Mouse (Mus musculus) gastrocnemius, adult 2 months (tissue): Measurements from ENCODE around the gene Acnat2. TPM values are rescaled to one million over a fixed set of nuclear protein-coding genes. Genes with fewer than 3 reads are reported as not detected.

Experiments used
- total RNA-seq, 2 experiments: library from RNA; stranded (reverse); gene quantifications; 2 replicates each; pipeline ENCODE4 v1.2.3; 2021

Acnat2 gene
- total RNA-seq, 2 experiments from 2014 or later: not detected

Other genes starting within 250 kb of the Acnat2 start
- not detected for gene Acnat1, start 65.8 kb upstream of the Acnat2 start, total RNA-seq
- gene Baat, start 98.4 kb upstream of the Acnat2 start, total RNA-seq: under 1 TPM in 1 of 2 experiments, not detected in 1; 0.39 TPM
- 10 to 100 TPM; 33.0 to 36.6 TPM for gene Mrpl50, start 112.9 kb upstream of the Acnat2 start, total RNA-seq
- gene Zfp189, start 113.0 kb upstream of the Acnat2 start, total RNA-seq: 1 to 10 TPM; 4.2 to 4.4 TPM
- not detected for gene Aldob, start 141.4 kb upstream of the Acnat2 start, total RNA-seq
- gene Tmem246, start 189.7 kb upstream of the Acnat2 start, total RNA-seq: 10 to 100 TPM; 32.1 to 34.0 TPM
- gene Rnf20, start 223.9 kb upstream of the Acnat2 start, total RNA-seq: 10 to 100 TPM; 32.3 to 32.6 TPM